Mouse (Mus musculus): ENCODE measurements around the gene Ubb. TPM values are rescaled to one million over a fixed set of nuclear protein-coding genes. Genes with fewer than 3 reads are reported as not detected.

The Ubb gene
- total RNA-seq, 1 experiment, result 1,664 TPM

GRCm38 (mm10) chr11:62591904-62592575 is 41.1 kb downstream of the Ubb start:
- no peak overlapping the region for H3K27ac ChIP-seq (ENCODE audit: insufficient read depth, low read depth, low read length, poor library complexity, severe bottlenecking)
- TF ChIP-seq ZC3H11A (IDR thresholded peaks at IDR 0.05; ENCODE audit: borderline replicate concordance, low read depth, low read length) (no peak), CHD2 (IDR thresholded peaks at IDR 0.05; ENCODE audit: low read depth, low read length) (no peak), HCFC1 (IDR thresholded peaks at IDR 0.05; ENCODE audit: borderline replicate concordance, insufficient read depth, low read length) (no peak), MAFK (IDR thresholded peaks at IDR 0.05; ENCODE audit: insufficient read depth, low read depth, low read length) (no peak), ZNF384 (IDR thresholded peaks at IDR 0.05; ENCODE audit: low read depth, low read length) (no peak)
- in situ Hi-C loops (cut with MboI; ENCODE audit: low sequenced_read_pairs in 2 of 2, unreplicated experiment in 2 of 2), result no loop called here
- no peak overlapping the region for H3K4me3 ChIP-seq (ENCODE audit: insufficient read depth in 1 of 2, low read depth in 1 of 2, low read length in 2 of 2, poor library complexity in 1 of 2, severe bottlenecking in 1 of 2)
- no peak overlapping the region for H3K9ac ChIP-seq (ENCODE audit: insufficient read depth, low read depth, low read length, poor library complexity, severe bottlenecking)
- no peaks in the 10 kb centered on the region for H3K9me3 ChIP-seq (ENCODE audit: control insufficient read depth, insufficient read depth, low read depth, low read length)
- no peaks in the 10 kb centered on the region for H3K36me3 ChIP-seq (ENCODE audit: control insufficient read depth, insufficient read depth, low read length, poor library complexity, severe bottlenecking)
- DNase-seq (ENCODE audit: low read depth, low spot score), result no peak
- peaks cover 0 to 5% of the 10 kb centered on the region in 2 experiments; a peak in 1 of 4 replicates for H3K4me1 ChIP-seq (ENCODE audit: control insufficient read depth in 2 of 2, insufficient read depth in 2 of 2, low read length in 2 of 2, poor library complexity in 1 of 2)

- no peaks in the 10 kb centered on the region for H3K9me3 ChIP-seq (ENCODE audit: control insufficient read depth, insufficient read depth, low read depth, low read length)
- in situ Hi-C loops (cut with MboI; ENCODE audit: low sequenced_read_pairs in 2 of 2, unreplicated experiment in 2 of 2), result no loop called here
- peaks cover 0 to 2% of the 10 kb centered on the region in 2 experiments; a peak in 1 of 4 replicates for H3K4me1 ChIP-seq (ENCODE audit: control insufficient read depth in 2 of 2, insufficient read depth in 2 of 2, low read length in 2 of 2, poor library complexity in 1 of 2)
- no peak overlapping the region for H3K4me3 ChIP-seq (ENCODE audit: insufficient read depth in 1 of 2, low read depth in 1 of 2, low read length in 2 of 2, poor library complexity in 1 of 2, severe bottlenecking in 1 of 2)
- no peak for DNase-seq (ENCODE audit: low read depth, low spot score)
- H3K36me3 ChIP-seq (ENCODE audit: control insufficient read depth, insufficient read depth, low read length, poor library complexity, severe bottlenecking), result peaks cover 8% of the 10 kb centered on the region
- no peak overlapping the region for H3K27ac ChIP-seq (ENCODE audit: insufficient read depth, low read depth, low read length, poor library complexity, severe bottlenecking)
- no peak for TF ChIP-seq ZNF384 (IDR thresholded peaks at IDR 0.05; ENCODE audit: low read depth, low read length)
- no peak for TF ChIP-seq ZC3H11A (IDR thresholded peaks at IDR 0.05; ENCODE audit: borderline replicate concordance, low read depth, low read length)
- no peak for TF ChIP-seq HCFC1 (IDR thresholded peaks at IDR 0.05; ENCODE audit: borderline replicate concordance, insufficient read depth, low read length)
- no peak for TF ChIP-seq MAFK (IDR thresholded peaks at IDR 0.05; ENCODE audit: insufficient read depth, low read depth, low read length)
- no peak for TF ChIP-seq CHD2 (IDR thresholded peaks at IDR 0.05; ENCODE audit: low read depth, low read length)
- no peak overlapping the region for H3K9ac ChIP-seq (ENCODE audit: insufficient read depth, low read depth, low read length, poor library complexity, severe bottlenecking)
These were observed 47.6 kb downstream of the Ubb start for GRCm38 (mm10) chr11:62598571-62598970.

DNA sequence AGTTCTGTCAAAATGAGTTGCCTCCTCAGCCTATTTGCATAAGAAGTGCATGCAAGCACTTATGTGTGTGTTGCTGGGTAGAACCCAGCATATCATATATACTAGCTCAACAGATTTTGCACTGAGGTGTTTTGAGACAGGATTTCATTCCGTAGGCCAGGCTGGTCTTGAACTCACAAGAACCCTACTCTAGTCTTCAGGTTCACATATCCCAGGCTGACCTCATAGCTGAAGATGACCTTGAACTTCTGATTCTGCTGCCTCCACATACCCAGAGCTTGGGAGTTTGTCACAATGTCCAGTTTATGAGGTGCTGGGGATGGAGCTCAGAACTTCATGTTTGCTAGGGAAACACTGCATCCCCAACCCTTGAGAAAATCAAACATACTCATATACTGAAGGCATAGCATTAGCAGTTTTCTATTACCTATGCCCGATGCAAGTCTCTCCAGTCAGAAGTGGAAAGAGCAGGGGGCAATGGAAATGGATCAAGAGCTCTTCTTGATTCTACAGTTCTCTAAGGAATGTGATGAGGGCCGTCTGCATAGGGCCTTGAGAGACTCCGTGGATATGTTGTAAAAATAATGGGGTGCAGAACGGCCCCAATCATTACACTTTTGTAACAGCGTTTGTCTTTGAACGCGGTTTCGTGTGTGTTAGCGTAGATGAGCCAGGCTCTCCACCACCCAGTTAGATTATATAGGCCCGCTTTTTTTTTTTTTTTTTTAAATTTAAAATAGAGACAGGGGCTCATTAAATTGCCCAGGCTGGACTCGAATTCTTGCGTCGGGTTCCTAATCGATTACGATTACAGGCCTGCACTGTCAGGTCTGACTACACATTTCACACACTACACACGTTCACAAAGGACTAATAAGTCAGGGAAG is 51.0 kb downstream of the Ubb start:
- DNase-seq (ENCODE audit: low read depth, low spot score), result no peak
- in situ Hi-C loops (cut with MboI; ENCODE audit: low sequenced_read_pairs in 2 of 2, unreplicated experiment in 2 of 2), result no loop called here
- Histone ChIP-seq H3K4me1 (ENCODE audit: control insufficient read depth in 2 of 2, insufficient read depth in 2 of 2, low read length in 2 of 2, poor library complexity in 1 of 2) (peaks cover 0 to 10% of the 10 kb centered on the region in 2 experiments; a peak in 2 of 4 replicates), H3K27ac (ENCODE audit: insufficient read depth, low read depth, low read length, poor library complexity, severe bottlenecking) (peak overlapping the region; percentile 64; the same call in 1 of the 2 replicates), H3K4me3 (ENCODE audit: insufficient read depth in 1 of 2, low read depth in 1 of 2, low read length in 2 of 2, poor library complexity in 1 of 2, severe bottlenecking in 1 of 2) (peak overlapping the region; percentile 66 to 68), H3K9me3 (ENCODE audit: control insufficient read depth, insufficient read depth, low read depth, low read length) (no peaks in the 10 kb centered on the region), H3K9ac (ENCODE audit: insufficient read depth, low read depth, low read length, poor library complexity, severe bottlenecking) (peak overlapping the region; percentile 86), H3K36me3 (ENCODE audit: control insufficient read depth, insufficient read depth, low read length, poor library complexity, severe bottlenecking) (peaks cover 42% of the 10 kb centered on the region)
- TF ChIP-seq HCFC1 (IDR thresholded peaks at IDR 0.05; ENCODE audit: borderline replicate concordance, insufficient read depth, low read length) (no peak), ZNF384 (IDR thresholded peaks at IDR 0.05; ENCODE audit: low read depth, low read length) (peak; percentile 83), CHD2 (IDR thresholded peaks at IDR 0.05; ENCODE audit: low read depth, low read length) (no peak)

Other genes starting within 250 kb of the Ubb start
- 21.9 and 25.8 TPM in 2 replicates for gene Pigl, start 92.7 kb upstream of the Ubb start, total RNA-seq (2012; rRNA removed)
- gene Ncor1, start 92.6 kb upstream of the Ubb start, total RNA-seq (2012; rRNA removed), result 186 and 206 TPM in 2 replicates
- 66.5 and 68.0 TPM in 2 replicates for gene Cenpv, start 11.9 kb upstream of the Ubb start, total RNA-seq (2012; rRNA removed)
- gene Trpv2, start 23.3 kb downstream of the Ubb start, total RNA-seq (2012; rRNA removed), result 9.8 and 13.4 TPM in 2 replicates
- gene Lrrc75a, start 97.4 kb downstream of the Ubb start, total RNA-seq (2012; rRNA removed), result 9.9 and 11.6 TPM in 2 replicates
- gene Mmgt2, start 97.5 kb downstream of the Ubb start, total RNA-seq (2012; rRNA removed), result 11.4 and 13.6 TPM in 2 replicates
- gene Zfp287, start 180.7 kb downstream of the Ubb start, total RNA-seq (2012; rRNA removed), result 2.2 and 3.6 TPM in 2 replicates
- gene Gm10428, start 201.9 kb downstream of the Ubb start, total RNA-seq (2012; rRNA removed), result not detected in 2 replicates
- 6.3 and 9.1 TPM in 2 replicates for gene Zfp286, start 238.3 kb downstream of the Ubb start, total RNA-seq (2012; rRNA removed)